Mouse (Mus musculus) stomach, postnatal 0 days (tissue): ENCODE data around the gene Ap2a1. TPM values are rescaled to one million over a fixed set of nuclear protein-coding genes. Genes with fewer than 3 reads are reported as not detected.
A peak's percentile ranks its signal among the peaks of the same experiment; 100 is the strongest.
"Not testable (repeated sequence)": the region's sequence is repeated elsewhere in the genome, so short reads cannot be mapped to it uniquely, and the experiment has no call there.

Experiments used
- ATAC-seq: fragments of 200-750 bp; cut with Nextera tagmentation; 2 replicates; pipeline ENCODE4 v1.8.0; 2017; ENCODE audit not compliant: low FRiP score, low TSS enrichment
- DNase-seq: peaks from one replicate; pipeline ENCODE4 v3.0.0-alpha.2; 2016; ENCODE audit warnings: low spot score
- H3K27ac ChIP-seq: fragments of 300-500 bp; sonication (generic); replicated peaks from 2 replicates; pipeline ENCODE4 v1.5.1; 2014; ENCODE audit warnings: mild to moderate bottlenecking, control low read depth
- H3K27me3 ChIP-seq: fragments of 300-500 bp; sonication (generic); 2 replicates; pipeline ENCODE4 v1.6.1; 2014; ENCODE audit warnings: low read length; ENCODE audit not compliant: control insufficient read depth, insufficient read depth
- H3K36me3 ChIP-seq: fragments of 300-500 bp; sonication (generic); 2 replicates; pipeline ENCODE4 v1.6.1; 2014; ENCODE audit warnings: low read length, mixed read lengths; ENCODE audit not compliant: control insufficient read depth, insufficient read depth
- H3K4me1 ChIP-seq: fragments of 300-500 bp; sonication (generic); replicated peaks from 2 replicates; pipeline ENCODE4 v1.6.1; 2014; ENCODE audit warnings: antibody characterized with exemption; ENCODE audit not compliant: control insufficient read depth, insufficient read depth
- H3K4me2 ChIP-seq: fragments of 300-500 bp; sonication (generic); replicated peaks from 2 replicates; pipeline ENCODE4 v1.6.1; 2014; ENCODE audit warnings: low read depth, mild to moderate bottlenecking, control low read depth, moderate library complexity
- H3K4me3 ChIP-seq: fragments of 300-500 bp; sonication (generic); 2 replicates; pipeline ENCODE4 v1.5.1; 2014; ENCODE audit warnings: low read depth, low read length, control low read depth
- H3K9ac ChIP-seq: fragments of 300-500 bp; sonication (generic); 2 replicates; pipeline ENCODE4 v1.6.1; 2014; ENCODE audit warnings: mild to moderate bottlenecking, low read length, control low read depth, mixed read lengths
- H3K9me3 ChIP-seq: fragments of 300-500 bp; sonication (generic); 2 replicates; pipeline ENCODE4 v1.6.1; 2016; ENCODE audit warnings: low read length; ENCODE audit not compliant: control insufficient read depth
- CTCF ChIP-seq: IDR thresholded peaks from 2 replicates; pipeline ENCODE4 v1.5.1; 2016; ENCODE audit warnings: antibody characterized with exemption, low read depth, mild to moderate bottlenecking, moderate library complexity
- EP300 ChIP-seq: optimal IDR thresholded peaks from 2 replicates; pipeline ENCODE3; 2016; ENCODE audit warnings: antibody characterized with exemption
- WGBS: fragments of 180-500 bp; shearing (Covaris S2); extraction: QIAGEN DNeasy Blood & Tissue Kit; methylation state at CpG from one replicate; pipeline ENCODE4 v1.1.7; 2014; 5-methylcytosine and 5-hydroxymethylcytosine counted together
- polyA plus RNA-seq: library from polyadenylated mRNA; unstranded; fragments of >200 nt; fragmentation: Nextera tagmentation; extraction: Ambion mirVana; gene quantifications from 2 replicates; pipeline ENCODE4 v1.2.1, GENCODE M21; 2015

The Ap2a1 gene
- polyA plus RNA-seq, 1 experiment from 2014 or later: 29.3 TPM

DNA sequence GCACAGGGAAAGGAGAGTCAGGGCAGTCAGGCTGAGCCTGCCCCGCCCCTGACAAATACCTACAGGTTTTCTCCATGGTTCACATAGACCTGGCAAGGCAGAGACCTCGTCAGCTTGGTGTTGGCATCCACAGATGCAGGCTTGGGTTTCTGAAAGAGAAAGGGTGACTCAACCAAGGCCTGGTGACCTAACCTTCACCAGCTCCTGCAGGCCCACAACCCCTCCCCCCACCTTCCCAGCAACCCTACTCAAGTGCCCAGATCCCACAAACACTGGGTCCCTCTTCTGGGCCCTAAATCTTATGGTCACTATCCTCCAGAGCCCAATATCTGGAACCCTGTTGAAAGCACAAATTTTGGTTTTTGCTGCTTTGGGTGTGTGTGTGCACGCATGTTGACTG is 46.3 kb downstream of the Ap2a1 start:
- DNase-seq: no peak
- H3K4me2 ChIP-seq: no peak overlapping the region
- peaks cover 33% of the 10 kb centered on the region for H3K36me3 ChIP-seq
- H3K4me1 ChIP-seq: no peaks in the 10 kb centered on the region
- no peak for TF ChIP-seq CTCF
- TF ChIP-seq EP300: no peak
- H3K9ac ChIP-seq: no peak overlapping the region
- no peak overlapping the region for H3K27ac ChIP-seq
- WGBS: 88% methylated on average over 3 of the region's 3 CpGs
- H3K4me3 ChIP-seq: no peak overlapping the region
- H3K9me3 ChIP-seq: no peaks in the 10 kb centered on the region
- no peaks in the 10 kb centered on the region for H3K27me3 ChIP-seq
- no peak for ATAC-seq

DNA sequence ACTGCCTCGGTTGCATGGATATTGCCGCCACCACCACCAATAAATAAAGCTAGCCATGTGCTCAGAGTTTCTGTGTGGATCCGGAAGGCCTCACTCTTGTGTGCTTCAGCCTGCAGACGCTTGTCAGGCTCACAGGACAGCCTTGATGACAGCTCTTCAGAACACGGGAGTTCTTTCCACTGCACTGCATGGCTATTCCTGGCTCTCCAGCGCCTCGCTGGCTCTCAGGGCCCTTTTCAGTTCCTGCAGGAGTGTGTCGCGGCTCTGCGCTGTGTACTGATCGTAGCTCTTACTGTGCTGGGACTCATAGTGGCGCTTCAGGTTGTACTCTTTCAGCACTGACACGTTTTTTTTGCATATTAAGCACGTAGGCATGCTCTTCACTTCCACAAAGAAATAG is 51.5 kb downstream of the Ap2a1 start:
- no peaks in the 10 kb centered on the region for H3K9me3 ChIP-seq
- peaks cover 33% of the 10 kb centered on the region for H3K36me3 ChIP-seq
- 87% methylated on average over 14 of the region's 14 CpGs for WGBS
- DNase-seq (no peak), ATAC-seq (no peak)
- H3K4me1 ChIP-seq: no peaks in the 10 kb centered on the region
- no peak overlapping the region for H3K27ac ChIP-seq
- no peaks in the 10 kb centered on the region for H3K27me3 ChIP-seq
- H3K4me2 ChIP-seq: no peak overlapping the region
- no peak overlapping the region for H3K4me3 ChIP-seq
- no peak overlapping the region for H3K9ac ChIP-seq
- no peak for TF ChIP-seq EP300
- TF ChIP-seq CTCF: no peak

DNA sequence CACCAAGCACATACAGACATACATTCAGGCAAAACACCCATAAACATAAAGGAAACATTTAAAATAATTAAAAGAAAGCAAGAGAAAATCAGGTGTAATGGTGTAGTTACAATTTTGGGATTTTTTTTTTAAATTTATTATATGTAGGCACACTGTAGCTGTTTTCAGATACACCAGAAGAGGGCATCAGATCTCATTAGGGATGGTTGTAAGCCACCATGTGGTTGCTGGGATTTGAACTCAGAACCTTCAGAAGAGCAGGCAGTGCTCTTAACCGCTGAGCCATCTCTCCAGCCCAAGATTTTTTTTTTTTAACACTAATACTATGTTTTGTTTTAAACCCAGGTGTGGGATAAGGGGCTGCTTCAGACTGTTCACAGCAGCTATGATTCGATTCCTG is 57.5 kb downstream of the Ap2a1 start:
- not testable (repeated sequence) for ATAC-seq, H3K4me3 ChIP-seq, H3K36me3 ChIP-seq, H3K9me3 ChIP-seq, H3K27me3 ChIP-seq, H3K4me2 ChIP-seq, DNase-seq, H3K27ac ChIP-seq, H3K9ac ChIP-seq
- 85% methylated on average over 2 of the region's 2 CpGs for WGBS
- peak; percentile 45 for TF ChIP-seq CTCF
- H3K4me1 ChIP-seq: peaks cover 11% of the 10 kb centered on the region

DNA sequence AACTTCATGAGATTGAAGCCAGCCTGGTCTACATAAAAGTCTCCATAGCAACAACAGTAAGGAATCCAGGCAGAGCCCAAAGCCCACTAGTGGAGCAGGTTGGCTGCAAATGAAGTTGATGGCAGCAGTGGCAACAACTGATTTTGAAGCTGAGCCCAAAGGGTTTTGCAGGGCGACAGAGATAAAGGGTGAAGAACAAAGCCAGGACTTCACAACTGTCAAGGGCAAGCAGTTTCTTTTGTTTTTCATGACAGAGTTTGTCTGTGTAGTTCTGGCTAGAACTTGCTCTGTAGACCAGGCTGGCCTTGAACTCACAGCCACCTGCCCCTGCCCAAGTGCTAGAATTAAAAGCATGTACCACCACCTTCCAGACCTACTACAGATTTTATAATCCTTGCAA is 58.1 kb downstream of the Ap2a1 start:
- no peak for ATAC-seq
- Histone ChIP-seq H3K9ac (no peak overlapping the region), H3K4me2 (no peak overlapping the region), H3K36me3 (no peaks in the 10 kb centered on the region), H3K27ac (no peak overlapping the region), H3K4me1 (peaks cover 13% of the 10 kb centered on the region), H3K9me3 (no peaks in the 10 kb centered on the region), H3K27me3 (no peaks in the 10 kb centered on the region), H3K4me3 (no peak overlapping the region)
- TF ChIP-seq EP300: no peak
- TF ChIP-seq CTCF: no peak
- DNase-seq: no peak
- 86% methylated on average over 1 of the region's 1 CpGs for WGBS

DNA sequence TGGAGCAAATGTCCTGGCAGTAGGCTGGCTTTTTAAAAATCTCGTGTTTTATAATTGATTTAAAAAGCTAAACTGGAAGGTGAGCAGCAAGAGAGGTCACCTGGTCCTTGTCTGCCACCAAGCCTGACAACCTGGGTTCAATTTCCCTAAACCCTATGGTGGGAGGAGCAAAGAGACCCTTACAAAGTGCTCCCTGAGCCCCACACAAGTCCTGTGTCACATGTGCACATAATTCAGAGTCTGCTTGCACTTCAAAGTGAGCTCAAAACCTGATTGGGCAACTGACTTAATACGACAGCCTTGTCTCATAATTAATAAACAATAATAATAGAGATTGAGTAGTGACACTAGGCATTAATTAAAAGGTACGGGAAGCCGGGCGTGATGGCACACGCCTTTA is 58.7 kb downstream of the Ap2a1 start:
- no peaks in the 10 kb centered on the region for H3K27me3 ChIP-seq

DNA sequence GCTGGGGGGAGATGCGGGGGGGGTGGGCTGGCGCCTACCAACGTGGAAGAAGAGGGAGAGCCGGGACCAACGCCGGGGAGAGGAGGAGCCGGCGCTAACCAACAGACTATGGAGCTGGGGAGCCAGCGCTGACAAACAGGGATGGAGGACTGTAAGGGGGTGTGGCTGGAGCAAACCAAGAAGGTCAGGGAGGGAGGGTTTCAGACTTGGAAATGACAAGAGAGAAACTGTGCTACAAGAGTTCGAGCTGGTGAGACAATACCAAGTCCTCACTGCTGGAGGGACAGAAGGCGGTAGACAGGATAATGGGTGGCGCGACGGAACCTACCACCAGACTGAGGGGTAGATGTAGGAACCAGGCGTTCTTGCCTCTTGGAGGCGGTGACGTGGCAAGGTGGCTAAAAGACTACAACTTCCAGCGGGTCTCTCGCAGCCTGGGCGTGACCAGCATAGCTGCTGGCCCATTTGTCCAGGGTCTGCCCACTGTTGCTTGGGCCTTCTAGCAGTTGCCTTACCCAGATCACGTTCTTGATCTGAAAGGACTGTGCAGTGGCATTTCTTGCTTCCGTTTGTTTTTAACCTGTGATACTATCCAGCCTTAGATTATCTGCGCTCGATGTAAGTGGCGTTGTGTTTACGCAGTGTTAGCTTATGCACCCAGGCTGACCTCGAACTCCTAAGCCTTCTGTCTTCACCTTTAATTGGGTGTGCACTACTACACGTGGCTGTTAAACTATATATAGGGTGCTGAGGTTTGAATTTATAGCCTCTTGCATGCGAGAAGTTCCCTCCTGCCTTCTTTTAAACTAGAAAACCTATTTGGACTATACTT is 59.4 kb downstream of the Ap2a1 start, which contains the start of gene Ptov1:
TSS of gene Ptov1 (minus strand) at position 92 of the 832 bp plus-strand sequence.
- H3K4me3 ChIP-seq: peak within 1 kb of the TSS; percentile 98
- H3K36me3 ChIP-seq: no peaks in the 10 kb centered on the region; the same call in 1 of the 2 replicates
- H3K4me2 ChIP-seq: peak within 1 kb of the TSS; percentile 75
- peaks cover 23% of the 10 kb centered on the region for H3K4me1 ChIP-seq
- peak within 1 kb of the TSS; percentile 99 for H3K9ac ChIP-seq
- ATAC-seq (peak; percentile 91), DNase-seq (peak; percentile 95)
- peak; percentile 81 for TF ChIP-seq EP300
- peak; percentile 1; the same call in 1 of the 2 replicates for TF ChIP-seq CTCF
- H3K9me3 ChIP-seq: no peaks in the 10 kb centered on the region
- no peaks in the 10 kb centered on the region for H3K27me3 ChIP-seq
- 2% methylated on average over 29 of the region's 29 CpGs for WGBS
- peak within 1 kb of the TSS; percentile 100 for H3K27ac ChIP-seq

More for the DNA sequence above, 58.7 kb downstream of the Ap2a1 start:
- DNase-seq (no peak), ATAC-seq (no peak)
- peak overlapping the region; percentile 100 for H3K27ac ChIP-seq
- TF ChIP-seq CTCF (no peak), EP300 (no peak)
- no peaks in the 10 kb centered on the region for H3K36me3 ChIP-seq
- H3K9me3 ChIP-seq: no peaks in the 10 kb centered on the region
- peaks cover 18% of the 10 kb centered on the region for H3K4me1 ChIP-seq
- H3K4me2 ChIP-seq: peak overlapping the region; percentile 75
- peak overlapping the region; percentile 99; the same call in 1 of the 2 replicates for H3K9ac ChIP-seq
- H3K4me3 ChIP-seq: peak overlapping the region; percentile 98; the same call in 1 of the 2 replicates
- WGBS: 70% methylated on average over 6 of the region's 6 CpGs
